Mouse (Mus musculus): ENCODE measurements around the gene Nmt1.
A peak's percentile ranks its signal among the peaks of the same experiment; 100 is the strongest.

Nmt1 gene

GRCm38 (mm10) chr11:103098531-103099190 lies 70.7 kb downstream of the Nmt1 start:
- peak overlapping the region; percentile 3; the same call in 1 of the 2 replicates for H3K4me3 ChIP-seq (replicated peaks; ENCODE audit: low read length)
- TF ChIP-seq NANOG (IDR thresholded peaks at IDR 0.05; ENCODE audit: borderline replicate concordance, low read length), result no peak
- TF ChIP-seq CTCF (conservative IDR thresholded peaks at IDR 0.05; ENCODE audit: low read length), result no peak
- TF ChIP-seq POU5F1 (IDR thresholded peaks at IDR 0.05; ENCODE audit: borderline replicate concordance, low read length), result no peak
- H3K4me1 ChIP-seq (replicated peaks; ENCODE audit: low read depth, low read length), result peaks cover 92% of the 10 kb centered on the region
- no peaks in the 10 kb centered on the region for H3K36me3 ChIP-seq (ENCODE audit: insufficient read depth, low read length)
- H3K27me3 ChIP-seq (ENCODE audit: insufficient read depth, low read length), result peaks cover 45% of the 10 kb centered on the region
- H3K9me3 ChIP-seq (ENCODE audit: low read length), result no peaks in the 10 kb centered on the region

GRCm38 (mm10) chr11:103099352-103099940 lies 71.5 kb downstream of the Nmt1 start:
- TF ChIP-seq POU5F1 (IDR thresholded peaks at IDR 0.05; ENCODE audit: borderline replicate concordance, low read length) (no peak), CTCF (conservative IDR thresholded peaks at IDR 0.05; ENCODE audit: low read length) (no peak), NANOG (IDR thresholded peaks at IDR 0.05; ENCODE audit: borderline replicate concordance, low read length) (no peak)

GRCm38 (mm10) chr11:103100361-103100760 lies 72.4 kb downstream of the Nmt1 start:
- Histone ChIP-seq H3K4me1 (replicated peaks; ENCODE audit: low read depth, low read length) (peaks cover 92% of the 10 kb centered on the region), H3K27me3 (ENCODE audit: insufficient read depth, low read length) (peaks cover 48% of the 10 kb centered on the region), H3K36me3 (ENCODE audit: insufficient read depth, low read length) (peaks cover 8% of the 10 kb centered on the region; the same call in 1 of the 2 replicates), H3K4me3 (replicated peaks; ENCODE audit: low read length) (peak overlapping the region; percentile 82; the same call in 1 of the 2 replicates), H3K9me3 (ENCODE audit: low read length) (no peaks in the 10 kb centered on the region)
- no peak for TF ChIP-seq POU5F1 (IDR thresholded peaks at IDR 0.05; ENCODE audit: borderline replicate concordance, low read length)

More at GRCm38 (mm10) chr11:103099352-103099940, 71.5 kb downstream of the Nmt1 start:
- peaks cover 92% of the 10 kb centered on the region for H3K4me1 ChIP-seq (replicated peaks; ENCODE audit: low read depth, low read length)
- H3K36me3 ChIP-seq (ENCODE audit: insufficient read depth, low read length), result no peaks in the 10 kb centered on the region
- H3K4me3 ChIP-seq (replicated peaks; ENCODE audit: low read length), result no peak overlapping the region
- no peaks in the 10 kb centered on the region for H3K9me3 ChIP-seq (ENCODE audit: low read length)
- H3K27me3 ChIP-seq (ENCODE audit: insufficient read depth, low read length), result peaks cover 46% of the 10 kb centered on the region

- Histone ChIP-seq H3K9me3 (ENCODE audit: low read length) (no peaks in the 10 kb centered on the region), H3K4me1 (replicated peaks; ENCODE audit: low read depth, low read length) (peaks cover 92% of the 10 kb centered on the region), H3K36me3 (ENCODE audit: insufficient read depth, low read length) (peaks cover 15% of the 10 kb centered on the region; the same call in 1 of the 2 replicates), H3K4me3 (replicated peaks; ENCODE audit: low read length) (peak within 1 kb of the TSS; percentile 82), H3K27me3 (ENCODE audit: insufficient read depth, low read length) (peaks cover 48% of the 10 kb centered on the region)
- TF ChIP-seq NANOG (IDR thresholded peaks at IDR 0.05; ENCODE audit: borderline replicate concordance, low read length) (no peak), CTCF (conservative IDR thresholded peaks at IDR 0.05; ENCODE audit: low read length) (no peak), POU5F1 (IDR thresholded peaks at IDR 0.05; ENCODE audit: borderline replicate concordance, low read length) (no peak)
Measured at GRCm38 (mm10) chr11:103101481-103101865, 73.5 kb downstream of the Nmt1 start, which contains the start of the genes Plcd3 and Acbd4. Gene Plcd3 (minus strand): TSS chr11:103101658. Gene Acbd4 (plus strand): TSS chr11:103101682.

- Histone ChIP-seq H3K27me3 (ENCODE audit: insufficient read depth, low read length) (peaks cover 48% of the 10 kb centered on the region), H3K4me1 (replicated peaks; ENCODE audit: low read depth, low read length) (peaks cover 91% of the 10 kb centered on the region), H3K4me3 (replicated peaks; ENCODE audit: low read length) (peak overlapping the region; percentile 82), H3K36me3 (ENCODE audit: insufficient read depth, low read length) (peaks cover 19% of the 10 kb centered on the region; the same call in 1 of the 2 replicates), H3K9me3 (ENCODE audit: low read length) (no peaks in the 10 kb centered on the region)
- TF ChIP-seq POU5F1 (IDR thresholded peaks at IDR 0.05; ENCODE audit: borderline replicate concordance, low read length) (no peak), NANOG (IDR thresholded peaks at IDR 0.05; ENCODE audit: borderline replicate concordance, low read length) (no peak), CTCF (conservative IDR thresholded peaks at IDR 0.05; ENCODE audit: low read length) (no peak)
Measured at GRCm38 (mm10) chr11:103101866-103102501, 74.0 kb downstream of the Nmt1 start.

DNA sequence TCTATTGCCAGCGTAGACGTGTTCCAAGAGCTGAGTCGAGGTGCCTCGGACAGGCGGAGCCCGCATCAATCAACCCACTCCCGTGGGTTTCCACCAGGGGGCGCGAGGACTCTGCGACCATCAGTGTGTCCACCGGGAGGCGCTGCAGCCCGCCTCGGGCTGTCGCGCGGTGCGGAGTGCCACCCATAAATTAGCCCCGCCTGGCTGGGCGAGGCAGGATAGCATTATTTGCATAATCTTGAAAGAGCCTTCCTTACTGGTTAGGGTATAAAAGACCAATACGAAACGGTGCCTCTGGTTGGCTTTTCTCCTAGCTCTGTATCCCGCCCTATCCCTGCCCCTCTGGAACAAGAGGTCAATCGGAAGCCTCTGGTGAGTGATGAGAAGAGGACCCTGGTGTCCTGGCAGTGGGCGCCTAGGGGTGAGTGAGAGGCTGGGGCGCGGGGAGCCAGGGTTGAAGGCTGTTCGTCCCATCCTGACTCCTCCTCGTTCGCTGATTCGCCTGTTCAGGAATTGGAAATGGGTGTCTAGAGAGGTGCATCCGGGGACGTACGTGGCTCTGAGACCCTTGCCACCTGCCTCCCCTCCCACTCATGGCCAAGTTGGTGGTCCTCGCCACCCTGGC lies 74.8 kb downstream of the Nmt1 start:
- Histone ChIP-seq H3K4me3 (replicated peaks; ENCODE audit: low read length) (peak overlapping the region; percentile 82), H3K27me3 (ENCODE audit: insufficient read depth, low read length) (peaks cover 48% of the 10 kb centered on the region), H3K4me1 (replicated peaks; ENCODE audit: low read depth, low read length) (peaks cover 88% of the 10 kb centered on the region), H3K36me3 (ENCODE audit: insufficient read depth, low read length) (peaks cover 20% of the 10 kb centered on the region; the same call in 1 of the 2 replicates), H3K9me3 (ENCODE audit: low read length) (no peaks in the 10 kb centered on the region)
- no peak for TF ChIP-seq NANOG (IDR thresholded peaks at IDR 0.05; ENCODE audit: borderline replicate concordance, low read length)
- no peak for TF ChIP-seq POU5F1 (IDR thresholded peaks at IDR 0.05; ENCODE audit: borderline replicate concordance, low read length)
- peak; percentile 71 for TF ChIP-seq CTCF (conservative IDR thresholded peaks at IDR 0.05; ENCODE audit: low read length)

DNA sequence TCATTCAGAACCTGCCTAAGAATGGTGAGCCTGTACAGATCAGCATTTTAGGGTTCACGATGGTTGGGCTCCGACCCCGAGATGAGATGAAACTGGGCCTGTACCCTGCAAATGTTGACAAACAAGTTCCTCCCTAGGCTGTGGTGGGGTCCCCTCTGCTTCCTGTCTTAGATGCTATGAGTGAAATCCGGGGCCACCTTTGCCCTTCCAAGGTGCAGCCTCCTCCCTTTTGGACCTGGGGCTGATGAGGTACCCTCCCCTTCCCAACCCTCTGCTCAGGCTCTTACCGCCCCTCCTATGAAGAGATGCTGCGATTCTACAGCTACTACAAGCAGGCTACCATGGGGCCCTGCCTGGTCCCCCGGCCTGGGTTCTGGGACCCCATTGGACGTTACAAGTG lies 75.6 kb downstream of the Nmt1 start:
- TF ChIP-seq POU5F1 (IDR thresholded peaks at IDR 0.05; ENCODE audit: borderline replicate concordance, low read length), result no peak
- TF ChIP-seq NANOG (IDR thresholded peaks at IDR 0.05; ENCODE audit: borderline replicate concordance, low read length), result no peak
- TF ChIP-seq CTCF (conservative IDR thresholded peaks at IDR 0.05; ENCODE audit: low read length), result no peak
- Histone ChIP-seq H3K4me1 (replicated peaks; ENCODE audit: low read depth, low read length) (peaks cover 80% of the 10 kb centered on the region), H3K36me3 (ENCODE audit: insufficient read depth, low read length) (peaks cover 26% of the 10 kb centered on the region; the same call in 1 of the 2 replicates), H3K9me3 (ENCODE audit: low read length) (no peaks in the 10 kb centered on the region), H3K27me3 (ENCODE audit: insufficient read depth, low read length) (peaks cover 43% of the 10 kb centered on the region), H3K4me3 (replicated peaks; ENCODE audit: low read length) (peak overlapping the region; percentile 77)

DNA sequence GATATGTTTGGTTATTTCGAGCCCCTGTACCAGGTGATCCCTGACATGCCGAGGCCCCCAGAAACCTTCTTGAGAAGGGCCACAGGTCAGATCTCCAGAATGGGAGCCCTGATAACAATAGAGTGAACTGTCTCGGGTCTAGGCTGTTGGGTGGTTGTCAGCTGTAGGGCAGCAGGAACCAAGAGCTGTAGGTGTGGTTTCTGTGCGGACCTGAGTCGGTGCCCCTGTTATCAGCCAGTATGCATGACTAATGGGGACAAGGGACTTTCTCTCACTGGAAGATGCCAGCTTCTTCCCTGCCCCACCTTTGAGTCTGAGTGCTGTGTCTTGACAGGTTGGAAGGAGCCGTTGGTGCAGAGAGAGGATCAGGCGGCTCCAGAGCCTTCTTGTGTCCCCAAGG lies 76.5 kb downstream of the Nmt1 start:
- TF ChIP-seq CTCF (conservative IDR thresholded peaks at IDR 0.05; ENCODE audit: low read length), result no peak
- TF ChIP-seq POU5F1 (IDR thresholded peaks at IDR 0.05; ENCODE audit: borderline replicate concordance, low read length), result no peak
- TF ChIP-seq NANOG (IDR thresholded peaks at IDR 0.05; ENCODE audit: borderline replicate concordance, low read length), result no peak
- Histone ChIP-seq H3K36me3 (ENCODE audit: insufficient read depth, low read length) (peaks cover 34% of the 10 kb centered on the region), H3K4me3 (replicated peaks; ENCODE audit: low read length) (peak overlapping the region; percentile 21; the same call in 1 of the 2 replicates)

More for the DNA sequence above, 76.5 kb downstream of the Nmt1 start:
- H3K27me3 ChIP-seq (ENCODE audit: insufficient read depth, low read length), result peaks cover 37% of the 10 kb centered on the region
- H3K9me3 ChIP-seq (ENCODE audit: low read length), result no peaks in the 10 kb centered on the region
- H3K4me1 ChIP-seq (replicated peaks; ENCODE audit: low read depth, low read length), result peaks cover 76% of the 10 kb centered on the region

Measured in E14TG2a.4 (cell line).